Mouse (Mus musculus) forelimb bud, embryonic 11.5 days (tissue): ENCODE data around the gene Naglu.
A peak's percentile ranks its signal among the peaks of the same experiment; 100 is the strongest.

Source experiments
- DNase-seq: peaks from one replicate; pipeline ENCODE4 v3.0.0-alpha.2; 2012; ENCODE audit warnings: low read depth, low spot score

Naglu gene

DNA sequence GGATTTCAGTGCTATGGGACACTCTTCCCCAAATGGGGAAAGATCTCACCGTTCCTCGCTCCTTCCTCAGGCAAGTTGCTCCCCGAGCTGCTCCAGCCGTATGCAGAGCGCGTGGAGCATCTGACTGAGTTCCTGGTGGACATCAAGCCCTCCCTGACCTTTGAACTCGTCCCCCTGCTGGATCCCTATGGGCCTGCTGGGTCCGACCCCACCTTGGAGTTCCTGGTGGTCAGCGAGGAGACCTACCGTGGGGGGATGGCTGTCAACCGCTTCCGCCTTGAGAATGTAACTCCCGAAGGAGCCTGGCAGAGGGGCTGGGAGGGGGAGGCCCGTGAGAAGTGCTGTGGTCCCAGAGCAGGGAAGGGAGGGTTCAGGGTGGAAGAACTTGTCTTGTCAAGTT is 14.4 kb downstream of the Naglu start:
- DNase-seq, result no peak

GRCm38 (mm10) chr11:101084811-101085210 is 15.0 kb downstream of the Naglu start:
- DNase-seq, result no peak

DNA sequence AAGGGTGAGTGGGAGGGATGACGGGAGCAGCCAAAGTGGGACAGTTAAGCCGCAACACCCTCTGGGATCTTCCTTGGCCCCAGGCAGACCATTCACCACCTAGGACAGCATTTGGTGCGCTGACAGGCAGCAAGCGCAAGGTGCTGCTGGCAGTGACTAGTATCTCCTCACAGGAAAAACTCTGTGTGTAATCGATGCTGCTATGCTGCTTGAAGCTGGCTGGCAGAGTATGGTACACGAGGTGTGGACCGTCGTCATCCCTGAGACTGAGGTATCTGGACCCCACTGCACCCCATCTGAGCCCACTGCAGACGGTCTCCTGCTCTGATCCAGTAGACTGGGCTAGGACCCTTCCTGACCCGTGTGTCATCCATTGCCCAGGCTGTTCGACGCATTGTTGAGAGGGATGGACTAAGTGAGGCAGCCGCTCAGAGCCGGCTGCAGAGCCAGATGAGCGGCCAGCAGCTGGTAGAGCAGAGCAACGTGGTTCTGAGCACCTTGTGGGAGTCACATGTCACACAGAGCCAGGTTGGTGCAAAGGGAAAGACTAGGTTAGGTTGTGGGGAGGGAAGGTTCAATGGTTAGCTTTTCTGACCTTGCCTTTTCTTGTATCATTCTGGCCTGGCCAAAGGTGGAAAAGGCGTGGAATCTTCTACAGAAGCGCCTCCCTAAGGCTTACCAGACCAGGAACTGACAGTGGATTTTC is 16.0 kb downstream of the Naglu start:
- no peak for DNase-seq

DNA sequence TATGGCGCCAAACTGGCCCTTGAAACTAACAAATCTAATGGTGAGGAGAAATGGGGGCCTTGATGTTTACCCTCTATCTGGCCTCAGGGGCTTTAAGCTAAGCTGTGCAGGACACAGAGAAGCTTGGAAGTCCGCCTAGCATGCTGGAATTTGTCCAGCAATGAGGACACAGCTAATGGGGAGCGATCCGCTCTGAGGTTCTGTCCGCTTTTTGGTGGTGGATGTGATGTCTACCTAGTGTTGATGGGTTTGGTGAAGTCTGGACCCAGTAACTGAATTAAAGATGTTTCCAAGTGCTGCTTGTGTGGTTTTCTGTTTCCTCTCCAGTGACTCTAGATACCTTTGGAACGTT is 16.5 kb downstream of the Naglu start:
- DNase-seq, result no peak

GRCm38 (mm10) chr11:101086756-101087681 is 17.2 kb downstream of the Naglu start, which contains the start of gene Mlx:
Mlx (plus strand) TSS chr11:101087277.
- DNase-seq, result peak; percentile 91

GRCm38 (mm10) chr11:101087682-101088055 is 17.9 kb downstream of the Naglu start:
- no peak for DNase-seq

DNA sequence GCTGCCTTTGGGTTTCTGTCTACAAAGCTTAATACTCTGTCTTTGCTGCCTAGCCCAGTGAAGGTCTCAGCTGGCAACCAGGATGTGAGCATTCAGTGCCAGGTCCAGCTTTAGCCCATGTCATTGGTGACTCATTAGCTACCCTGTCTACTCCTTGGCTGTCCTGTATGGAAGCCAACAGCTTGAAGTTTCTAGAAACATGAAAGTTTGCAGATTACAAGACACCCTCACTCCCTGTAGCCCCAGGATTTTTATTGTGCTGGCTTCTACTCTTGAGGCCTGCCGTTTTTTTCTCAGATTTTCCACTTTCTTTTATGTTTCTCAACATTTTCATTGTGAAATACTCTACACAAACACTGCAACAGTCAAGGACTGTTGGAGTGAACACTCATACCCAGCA is 20.1 kb downstream of the Naglu start:
- DNase-seq, result no peak

DNA sequence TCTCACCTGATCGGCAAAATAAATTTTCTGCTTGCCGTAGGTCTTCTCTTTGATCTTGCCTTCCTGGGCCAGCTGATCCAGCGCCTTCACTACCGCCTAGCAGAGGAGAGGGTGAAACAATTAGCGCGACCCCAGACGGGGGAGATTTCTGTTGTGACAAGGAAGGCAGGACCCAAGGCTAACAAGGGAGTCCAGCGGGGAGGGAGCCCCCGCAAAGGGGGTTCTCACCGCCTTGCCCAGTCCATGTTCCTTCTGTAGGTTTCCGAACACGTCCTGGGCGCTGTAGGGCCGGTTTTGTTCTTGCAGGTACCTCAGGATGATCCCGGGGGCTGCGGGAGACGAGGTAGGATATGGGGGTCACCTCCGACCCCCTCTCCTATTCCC is 25.1 kb downstream of the Naglu start:
- no peak for DNase-seq

- DNase-seq, result peak; percentile 97
These were observed 25.7 kb downstream of the Naglu start, which contains the start of gene Psmc3ip for GRCm38 (mm10) chr11:101095314-101096024. Psmc3ip (minus strand) TSS chr11:101095436.

DNA sequence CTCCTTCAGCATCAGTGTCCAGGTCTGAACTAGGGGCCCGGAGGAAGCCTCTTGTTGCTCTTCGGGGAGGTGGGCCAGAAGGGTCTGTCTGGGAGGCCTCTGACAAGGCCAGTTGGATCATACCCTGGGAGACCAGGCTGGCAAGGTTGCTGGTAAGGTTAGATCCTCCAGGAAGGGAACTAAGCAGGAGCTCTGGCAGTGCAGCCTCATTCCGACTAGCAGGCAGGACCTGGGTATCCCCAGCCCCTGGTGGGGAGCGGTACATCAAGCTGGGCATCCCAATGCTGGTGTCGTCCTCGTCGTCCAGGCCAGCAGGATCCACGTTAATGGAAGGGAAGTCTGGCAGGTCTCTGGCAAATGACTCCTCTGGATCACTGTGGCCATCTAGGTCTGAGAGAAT is 28.4 kb downstream of the Naglu start:
- DNase-seq, result no peak

DNA sequence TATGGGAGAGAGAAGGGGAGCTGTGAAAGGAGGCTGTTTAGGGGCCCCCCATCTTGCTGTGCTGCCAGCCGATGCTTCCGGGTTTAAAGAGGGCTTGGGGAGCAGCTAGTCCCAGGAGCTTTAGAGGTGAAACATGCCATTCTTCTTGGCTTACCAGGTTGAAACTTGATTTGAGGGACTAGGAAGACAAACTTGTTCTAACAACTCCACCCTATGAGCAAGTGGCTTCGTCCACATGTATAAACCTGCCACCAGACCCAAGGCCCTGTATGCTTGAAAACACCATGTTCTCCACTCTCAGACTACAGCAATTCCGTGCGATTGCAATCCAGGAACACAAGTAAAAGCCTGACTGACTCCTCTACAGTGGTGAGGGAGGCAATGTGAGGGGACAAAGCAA is 33.2 kb downstream of the Naglu start:
- DNase-seq, result no peak

DNA sequence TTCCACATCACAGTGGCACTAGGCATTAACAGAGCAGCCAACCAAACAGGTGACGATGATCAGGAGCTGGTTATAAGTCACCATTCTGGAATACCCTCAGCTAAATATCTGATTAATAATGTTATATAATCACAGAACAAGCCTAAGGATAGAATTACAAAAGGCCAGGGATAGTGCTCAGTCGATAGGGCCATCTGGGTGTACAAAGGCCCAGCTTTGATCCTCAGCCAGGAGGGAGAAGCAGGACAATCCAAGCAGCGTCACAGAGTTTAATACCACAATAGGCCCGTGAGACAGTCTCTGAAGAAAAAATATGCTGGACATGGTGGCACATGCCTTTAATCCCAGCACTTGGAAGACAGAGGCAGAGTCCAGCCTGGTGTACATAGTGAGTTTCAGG is 39.5 kb downstream of the Naglu start:
- DNase-seq, result no peak

DNA sequence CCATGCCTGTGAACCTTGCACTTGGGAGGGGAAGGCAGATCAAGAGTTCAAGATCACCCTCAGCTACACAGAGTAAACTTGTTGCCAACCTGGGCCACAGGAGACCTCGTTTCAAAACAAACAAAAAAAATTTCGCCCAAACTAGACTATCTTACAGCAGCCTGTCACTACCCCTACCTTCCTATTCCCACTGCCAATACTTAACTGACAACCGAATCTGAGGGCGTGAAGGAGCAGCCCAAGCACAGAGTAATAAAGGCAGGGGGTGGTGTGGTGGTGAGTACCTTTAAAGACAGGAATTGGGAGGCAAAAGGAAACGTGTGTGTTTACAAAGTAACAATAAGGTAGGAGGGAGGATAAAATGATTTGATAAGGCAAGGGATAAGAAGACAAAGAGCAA is 40.9 kb downstream of the Naglu start:
- no peak for DNase-seq

DNA sequence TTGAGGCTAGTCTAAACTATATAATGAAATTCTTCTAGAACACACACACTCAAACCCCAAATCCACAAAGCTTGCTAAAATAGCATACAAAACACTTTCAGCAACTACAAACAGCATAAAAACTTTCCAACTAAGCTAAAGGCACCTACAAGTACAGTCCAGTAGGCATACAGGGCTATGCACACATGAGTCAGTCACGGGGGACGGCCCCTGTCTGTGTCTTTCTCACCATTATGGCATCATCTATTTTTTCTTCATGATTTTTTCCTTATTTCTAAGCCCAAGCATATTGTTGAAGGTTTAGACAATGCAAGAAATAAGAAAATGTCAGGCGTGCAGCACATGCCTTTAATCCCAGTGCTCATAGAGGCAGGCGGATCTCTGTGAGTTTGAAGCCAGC is 41.4 kb downstream of the Naglu start:
- DNase-seq, result no peak

DNA sequence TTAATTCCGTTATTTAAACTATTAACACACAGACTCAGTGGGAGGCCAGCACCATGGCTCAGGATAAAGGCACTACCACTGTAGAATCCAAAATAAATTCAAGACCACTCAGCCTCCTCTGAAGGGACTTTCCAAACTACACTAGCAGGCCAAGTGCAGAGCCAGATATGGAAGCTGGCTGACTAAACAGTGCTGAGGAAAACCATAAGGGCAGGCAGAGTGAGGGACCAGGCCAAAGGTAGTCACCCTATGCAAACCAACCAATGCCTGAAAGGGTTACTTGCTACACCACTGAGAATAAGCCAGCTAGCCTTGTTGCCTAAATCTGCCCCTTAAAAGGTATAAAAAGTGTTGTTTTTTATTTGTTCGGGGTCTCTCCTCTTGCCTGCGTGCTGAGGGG is 42.4 kb downstream of the Naglu start:
- no peak for DNase-seq

DNA sequence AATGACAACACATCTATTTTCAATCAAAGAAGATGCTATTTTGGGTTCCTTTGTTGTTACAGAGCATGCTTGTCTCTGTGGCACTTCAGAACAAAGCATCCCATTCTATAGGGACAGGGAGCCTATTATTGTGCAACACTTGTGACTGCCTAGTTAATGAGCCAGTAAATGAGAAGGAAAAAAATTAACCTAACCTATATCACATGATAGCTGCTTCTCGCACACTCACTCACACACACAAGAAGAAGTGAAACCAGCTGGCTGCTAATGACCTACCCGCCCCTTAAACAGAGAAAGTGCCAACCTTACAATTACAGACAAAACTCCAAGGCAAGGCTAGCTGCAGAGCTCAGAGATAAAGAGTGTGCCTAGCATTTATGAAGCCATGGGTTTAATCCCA is 45.8 kb downstream of the Naglu start:
- DNase-seq, result no peak

- DNase-seq, result no peak
These were observed 48.3 kb downstream of the Naglu start for GRCm38 (mm10) chr11:101118105-101118504.

DNA sequence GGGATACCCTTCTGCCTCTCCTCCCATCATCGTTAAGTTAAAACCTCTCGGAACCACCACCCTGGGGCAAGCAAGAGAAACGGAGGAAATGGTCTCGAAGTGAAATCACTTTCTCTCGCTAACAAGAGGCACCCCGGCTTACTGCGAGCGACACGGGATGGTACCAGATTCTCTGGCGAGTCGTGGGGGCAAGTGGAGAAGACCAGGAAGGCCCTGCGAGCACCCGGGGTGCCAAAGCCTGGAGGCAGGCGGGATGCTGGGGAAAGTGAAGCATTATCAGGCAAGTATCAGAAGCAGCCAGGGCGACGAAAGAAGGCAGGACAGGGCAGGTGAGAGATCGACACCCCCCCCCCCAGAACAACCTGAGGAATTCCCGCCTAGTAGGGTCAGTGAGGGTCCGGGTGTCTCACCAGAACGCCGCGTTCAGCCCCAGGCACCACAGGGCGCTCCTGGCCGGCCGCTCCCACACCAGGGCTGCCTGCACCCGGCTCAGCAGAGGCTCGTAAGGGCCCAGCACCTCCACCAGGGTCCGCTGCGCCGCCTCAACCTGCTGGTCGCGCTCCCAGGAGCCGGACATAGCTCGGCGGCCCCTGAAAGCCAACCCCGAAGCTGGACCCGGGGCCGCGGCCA is 49.4 kb downstream of the Naglu start:
- no peak for DNase-seq

GRCm38 (mm10) chr11:101119761-101120544 is 50.1 kb downstream of the Naglu start, which contains the start of the genes Retreg3 and Tubg1:
Retreg3 (minus strand) TSS chr11:101119893.
Tubg1 (plus strand) TSS chr11:101119938.
- peak; percentile 100 for DNase-seq

GRCm38 (mm10) chr11:101120545-101121188 is 50.9 kb downstream of the Naglu start:
- no peak for DNase-seq
